Mouse (Mus musculus) kidney, embryonic 16.5 days (tissue): Measurements from ENCODE around the gene Shisa9. TPM values are rescaled to one million over a fixed set of nuclear protein-coding genes. Genes with fewer than 3 reads are reported as not detected.
A peak's percentile ranks its signal among the peaks of the same experiment; 100 is the strongest.

Source experiments
- ATAC-seq: fragments of 200-750 bp; cut with Nextera tagmentation; 2 replicates; pipeline ENCODE4 v1.8.0; 2017; ENCODE audit warnings: moderate TSS enrichment; ENCODE audit not compliant: low FRiP score, low TSS enrichment
- H3K27ac ChIP-seq: fragments of 300-500 bp; sonication (generic); 2 replicates; pipeline ENCODE4 v1.5.1; 2014; ENCODE audit warnings: low read length
- H3K27me3 ChIP-seq: fragments of 300-500 bp; sonication (generic); 2 replicates; pipeline ENCODE4 v1.6.1; 2014; ENCODE audit warnings: low read length, control low read depth, mixed read lengths; ENCODE audit not compliant: insufficient read depth
- H3K36me3 ChIP-seq: fragments of 300-500 bp; sonication (generic); 2 replicates; pipeline ENCODE4 v1.6.1; 2014; ENCODE audit warnings: low read length, control low read depth, mixed read lengths; ENCODE audit not compliant: insufficient read depth
- H3K4me1 ChIP-seq: fragments of 300-500 bp; sonication (generic); 2 replicates; pipeline ENCODE4 v1.6.1; 2014; ENCODE audit warnings: low read length, control low read depth, mixed read lengths; ENCODE audit not compliant: insufficient read depth
- H3K4me2 ChIP-seq: fragments of 300-500 bp; sonication (generic); replicated peaks from 2 replicates; pipeline ENCODE4 v1.6.1; 2014; ENCODE audit warnings: low read depth, low read length
- H3K4me3 ChIP-seq: fragments of 300-500 bp; sonication (generic); 2 replicates; pipeline ENCODE4 v1.5.1; 2014; ENCODE audit warnings: mild to moderate bottlenecking, low read length
- H3K9ac ChIP-seq: fragments of 300-500 bp; sonication (generic); replicated peaks from 2 replicates; pipeline ENCODE4 v1.6.1; 2014; ENCODE audit warnings: low read length
- H3K9me3 ChIP-seq: fragments of 300-500 bp; sonication (generic); 2 replicates; pipeline ENCODE4 v1.6.1; 2016; ENCODE audit warnings: low read length, control low read depth
- WGBS: fragments of 180-500 bp; shearing (Covaris S2); extraction: QIAGEN DNeasy Blood & Tissue Kit; methylation state at CpG from one replicate; pipeline ENCODE4 v1.1.7; 2014; 5-methylcytosine and 5-hydroxymethylcytosine counted together
- polyA plus RNA-seq: library from polyadenylated mRNA; unstranded; fragments of >200 nt; fragmentation: Nextera tagmentation; extraction: Ambion mirVana; gene quantifications from 2 replicates; pipeline ENCODE4 v1.2.1, GENCODE M21; 2015

The Shisa9 gene
- polyA plus RNA-seq, 1 experiment from 2014 or later: 0.34 TPM

DNA sequence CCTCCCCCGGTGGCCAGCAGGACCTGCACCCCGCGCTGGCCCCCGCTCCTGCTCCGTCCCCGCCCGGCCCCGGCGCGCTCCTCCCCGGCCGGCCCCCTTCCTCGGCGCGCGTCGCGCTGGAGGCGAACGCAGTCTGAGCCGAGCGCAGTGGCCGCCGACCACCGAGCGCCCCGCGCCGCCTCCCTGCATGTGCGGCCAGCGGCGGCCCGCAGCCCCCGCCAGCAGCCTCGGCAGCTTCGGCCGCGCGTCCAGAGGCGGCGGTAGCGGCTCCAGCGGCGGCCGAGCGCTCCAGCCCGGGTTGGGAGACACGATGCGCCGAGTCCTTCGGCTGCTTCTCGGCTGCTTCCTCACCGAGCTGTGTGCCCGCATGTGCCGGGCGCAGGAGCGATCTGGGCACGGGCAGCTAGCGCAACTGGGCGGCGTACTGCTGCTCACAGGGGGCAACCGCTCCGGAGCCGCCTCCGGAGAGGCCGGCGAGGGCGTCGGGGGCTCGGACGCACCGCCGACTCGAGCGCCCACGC, 418 bp downstream of the Shisa9 start:
- Histone ChIP-seq H3K27ac (no peak overlapping the region), H3K36me3 (no peaks in the 10 kb centered on the region), H3K27me3 (peaks cover 79% of the 10 kb centered on the region), H3K9ac (peak overlapping the region; percentile 56), H3K4me3 (peak overlapping the region; percentile 56), H3K9me3 (no peaks in the 10 kb centered on the region), H3K4me1 (peaks cover 13% of the 10 kb centered on the region; the same call in 1 of the 2 replicates), H3K4me2 (peak overlapping the region; percentile 97)
- WGBS: 1% methylated on average over 64 of the region's 76 CpGs
- ATAC-seq: peak; percentile 78

DNA sequence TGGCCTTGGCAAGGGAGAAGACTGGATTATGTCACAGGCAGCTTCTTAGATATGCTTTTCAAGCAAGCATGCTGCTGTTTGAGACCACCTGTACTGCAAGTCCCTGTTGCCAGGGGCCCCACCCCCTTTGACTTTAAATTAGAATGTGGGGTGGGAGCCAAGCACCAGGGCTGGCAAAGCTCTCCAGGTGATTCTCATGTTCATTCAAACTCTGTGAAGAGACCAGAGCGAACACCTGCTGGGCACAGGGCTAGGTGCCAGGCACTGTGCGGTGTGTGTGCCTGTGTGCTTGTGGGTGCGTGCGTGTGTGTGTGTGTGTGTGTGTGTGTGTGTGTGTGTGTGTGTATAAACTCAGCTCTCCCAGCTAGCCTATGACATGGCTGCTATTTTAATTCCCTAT, 3.1 kb downstream of the Shisa9 start:
- WGBS: 81% methylated on average over 4 of the region's 4 CpGs
- Histone ChIP-seq H3K9me3 (no peaks in the 10 kb centered on the region), H3K36me3 (no peaks in the 10 kb centered on the region), H3K27me3 (peaks cover 71% of the 10 kb centered on the region), H3K4me1 (peaks cover 13% of the 10 kb centered on the region; the same call in 1 of the 2 replicates), H3K4me2 (no peak overlapping the region), H3K27ac (no peak overlapping the region), H3K9ac (no peak overlapping the region), H3K4me3 (no peak overlapping the region)
- no peak for ATAC-seq

DNA sequence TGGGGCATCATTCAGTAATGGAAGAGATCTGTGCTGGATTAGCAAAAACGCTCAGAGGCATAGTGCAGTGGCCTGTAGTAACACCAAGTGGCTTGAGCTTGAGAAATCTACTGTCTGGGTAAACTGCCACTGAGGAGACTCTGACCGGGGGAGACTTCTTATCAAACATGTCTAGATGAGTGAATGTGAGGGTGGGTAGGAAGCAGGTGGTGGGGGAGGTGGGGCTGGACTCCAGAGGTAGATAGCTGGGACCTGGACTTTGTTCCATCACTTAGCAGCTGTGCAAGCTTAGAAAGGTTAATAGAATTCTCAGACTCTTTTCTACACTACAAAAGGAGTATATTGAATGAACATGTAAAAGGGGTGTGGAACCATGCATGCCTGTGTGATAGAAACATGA, 21.3 kb downstream of the Shisa9 start:
- 82% methylated on average over 2 of the region's 2 CpGs for WGBS
- Histone ChIP-seq H3K4me3 (no peak overlapping the region), H3K4me1 (no peaks in the 10 kb centered on the region), H3K9me3 (no peaks in the 10 kb centered on the region), H3K9ac (no peak overlapping the region), H3K4me2 (no peak overlapping the region), H3K27ac (no peak overlapping the region), H3K27me3 (no peaks in the 10 kb centered on the region), H3K36me3 (no peaks in the 10 kb centered on the region)
- no peak for ATAC-seq

DNA sequence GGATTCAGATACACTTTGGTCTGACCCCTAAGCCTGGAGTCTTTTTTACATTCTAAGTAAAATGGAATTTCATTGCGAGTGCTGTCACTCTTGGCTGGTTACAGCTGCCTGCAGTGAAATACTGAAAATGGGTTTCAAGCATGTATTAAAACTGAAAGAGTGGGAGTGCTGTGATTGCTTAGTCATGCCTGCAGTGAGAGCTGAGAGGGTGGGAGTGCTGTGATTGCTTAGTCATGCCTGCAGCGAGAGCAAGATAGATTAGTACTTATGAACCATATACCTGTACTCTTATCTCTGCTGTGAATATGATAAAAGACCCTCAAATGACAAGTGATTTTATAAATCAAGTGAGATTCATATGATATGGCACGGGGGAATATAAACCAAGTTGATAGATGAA, 26.2 kb downstream of the Shisa9 start:
- 68% methylated on average over 3 of the region's 3 CpGs for WGBS
- ATAC-seq: no peak
- H3K4me3 ChIP-seq: no peak overlapping the region

DNA sequence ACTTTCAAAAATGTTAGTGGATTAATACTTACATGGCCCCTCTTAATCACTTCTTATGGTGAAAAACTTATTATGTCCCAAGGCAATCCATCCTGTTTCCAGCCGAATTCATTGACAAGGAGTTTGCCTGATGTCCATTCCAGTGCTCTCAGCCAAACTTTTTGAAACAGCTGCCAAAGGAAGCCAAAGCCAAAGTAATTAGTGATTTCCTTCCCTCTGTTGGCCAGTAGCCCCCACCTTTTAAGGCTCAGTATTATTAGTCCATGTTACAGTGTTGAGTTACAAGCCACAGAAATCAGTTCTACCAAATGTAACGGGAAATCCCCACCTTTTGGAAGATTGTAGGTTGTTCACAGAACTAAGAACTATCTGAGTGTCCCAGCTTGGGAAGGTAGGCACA, 28.8 kb downstream of the Shisa9 start:
- no peaks in the 10 kb centered on the region for H3K36me3 ChIP-seq
- H3K27ac ChIP-seq: no peak overlapping the region
- H3K27me3 ChIP-seq: no peaks in the 10 kb centered on the region
- H3K9me3 ChIP-seq: no peaks in the 10 kb centered on the region
- no peak overlapping the region for H3K4me3 ChIP-seq
- WGBS: 79% methylated on average over 2 of the region's 2 CpGs
- no peak overlapping the region for H3K9ac ChIP-seq
- no peak for ATAC-seq
- no peak overlapping the region for H3K4me2 ChIP-seq
- H3K4me1 ChIP-seq: no peaks in the 10 kb centered on the region

More for the DNA sequence above, 26.2 kb downstream of the Shisa9 start:
- H3K4me2 ChIP-seq: no peak overlapping the region
- no peaks in the 10 kb centered on the region for H3K9me3 ChIP-seq
- H3K27ac ChIP-seq: no peak overlapping the region
- H3K4me1 ChIP-seq: no peaks in the 10 kb centered on the region
- no peaks in the 10 kb centered on the region for H3K27me3 ChIP-seq
- H3K9ac ChIP-seq: no peak overlapping the region
- no peaks in the 10 kb centered on the region for H3K36me3 ChIP-seq

DNA sequence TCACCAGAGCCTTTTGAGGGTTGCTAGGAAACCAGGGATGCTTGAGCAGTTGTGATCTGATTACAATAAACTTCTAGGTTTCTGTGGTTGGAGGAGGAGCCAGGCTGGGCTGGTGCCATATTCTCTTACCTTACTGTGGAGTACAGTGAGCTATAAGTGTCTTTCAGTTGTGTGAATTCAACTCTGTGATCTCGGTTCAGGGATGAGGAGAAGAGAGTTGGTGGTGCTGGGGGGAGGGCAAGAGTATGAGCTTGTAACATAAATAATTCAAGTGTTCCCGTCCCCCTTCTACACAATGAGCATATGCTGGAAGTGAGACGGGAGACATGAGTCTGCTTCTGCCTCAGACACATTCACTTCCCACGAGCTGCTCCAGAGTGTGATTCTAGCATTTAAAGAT, 30.6 kb downstream of the Shisa9 start:
- Histone ChIP-seq H3K9me3 (no peaks in the 10 kb centered on the region), H3K4me3 (no peak overlapping the region), H3K36me3 (no peaks in the 10 kb centered on the region), H3K27ac (no peak overlapping the region), H3K4me1 (no peaks in the 10 kb centered on the region), H3K4me2 (no peak overlapping the region), H3K27me3 (no peaks in the 10 kb centered on the region), H3K9ac (no peak overlapping the region)
- 61% methylated on average over 4 of the region's 4 CpGs for WGBS
- no peak for ATAC-seq

DNA sequence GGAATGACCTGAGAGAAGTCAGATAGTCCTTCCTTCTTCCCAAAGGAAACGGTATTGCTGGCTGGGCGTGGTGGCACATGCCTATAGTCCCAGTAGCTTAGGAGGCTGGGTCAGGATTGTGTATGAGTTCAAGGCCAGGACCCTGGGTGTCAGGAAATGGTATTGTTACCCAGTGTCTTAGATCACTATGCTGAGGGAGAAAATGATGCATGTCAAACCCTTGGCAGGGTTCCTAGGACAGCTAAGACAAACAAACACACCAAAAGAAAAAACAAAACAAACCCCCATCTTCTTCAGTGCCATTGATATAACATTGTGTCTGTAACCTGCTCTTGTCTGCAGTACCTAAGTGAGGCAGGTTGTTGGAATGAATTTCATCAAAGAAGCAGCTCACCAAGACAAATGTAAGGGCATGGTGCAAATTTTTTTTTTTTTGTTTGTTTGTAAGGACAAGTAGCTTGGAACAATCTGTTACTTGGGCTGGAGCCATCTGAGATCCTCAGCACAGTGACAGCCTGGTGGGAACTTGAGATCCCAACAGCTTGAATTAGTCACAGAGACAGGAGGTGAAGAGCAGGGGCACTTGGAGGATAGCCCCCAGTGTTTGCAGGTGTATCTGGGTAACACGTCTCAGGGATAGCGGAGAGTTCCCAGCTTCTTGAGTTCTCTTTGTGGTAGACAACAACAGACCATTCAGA, 34.2 kb downstream of the Shisa9 start:
- ATAC-seq: no peak
- no peaks in the 10 kb centered on the region for H3K4me1 ChIP-seq
- WGBS: 61% methylated on average over 4 of the region's 4 CpGs
- H3K27ac ChIP-seq: no peak overlapping the region
- H3K9me3 ChIP-seq: no peaks in the 10 kb centered on the region
- no peak overlapping the region for H3K9ac ChIP-seq
- H3K36me3 ChIP-seq: no peaks in the 10 kb centered on the region
- H3K4me2 ChIP-seq: no peak overlapping the region
- no peaks in the 10 kb centered on the region for H3K27me3 ChIP-seq
- H3K4me3 ChIP-seq: no peak overlapping the region

DNA sequence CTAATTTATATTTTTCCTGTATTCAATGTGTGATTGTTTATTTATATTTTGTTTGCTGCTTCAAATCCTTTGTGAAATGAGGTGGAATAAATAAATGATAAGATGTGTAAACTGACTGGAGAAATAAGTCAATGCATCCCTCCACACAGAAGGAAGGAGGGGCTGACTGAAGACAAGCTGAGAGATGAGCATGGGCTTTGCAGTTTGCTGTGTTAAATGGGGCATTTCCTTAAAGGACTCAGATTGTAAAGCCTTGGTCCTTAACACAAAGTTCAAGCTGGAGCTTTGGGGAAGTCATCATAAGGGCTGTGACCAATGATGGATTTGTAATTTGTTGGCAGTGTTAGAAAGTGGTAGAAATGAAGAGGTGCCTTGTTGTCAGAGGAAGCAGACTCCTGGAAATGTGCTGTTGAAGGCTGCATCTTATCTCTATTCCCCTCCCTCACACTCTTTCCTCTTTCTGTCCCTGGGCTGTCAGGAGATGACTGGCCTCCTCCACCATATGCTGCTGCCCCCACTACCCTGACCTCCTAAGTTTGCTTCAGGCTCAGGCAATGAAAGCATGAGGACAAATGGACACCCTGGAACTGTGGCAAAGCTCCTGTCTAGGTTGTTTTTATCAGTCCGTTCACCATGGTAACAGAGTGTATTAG, 36.3 kb downstream of the Shisa9 start:
- H3K9me3 ChIP-seq: no peaks in the 10 kb centered on the region
- no peaks in the 10 kb centered on the region for H3K36me3 ChIP-seq
- no peak overlapping the region for H3K4me2 ChIP-seq
- H3K27ac ChIP-seq: no peak overlapping the region
- no peak overlapping the region for H3K9ac ChIP-seq
- 77% methylated on average over 1 of the region's 1 CpGs for WGBS
- no peak overlapping the region for H3K4me3 ChIP-seq
- H3K27me3 ChIP-seq: no peaks in the 10 kb centered on the region
- H3K4me1 ChIP-seq: no peaks in the 10 kb centered on the region
- no peak for ATAC-seq

DNA sequence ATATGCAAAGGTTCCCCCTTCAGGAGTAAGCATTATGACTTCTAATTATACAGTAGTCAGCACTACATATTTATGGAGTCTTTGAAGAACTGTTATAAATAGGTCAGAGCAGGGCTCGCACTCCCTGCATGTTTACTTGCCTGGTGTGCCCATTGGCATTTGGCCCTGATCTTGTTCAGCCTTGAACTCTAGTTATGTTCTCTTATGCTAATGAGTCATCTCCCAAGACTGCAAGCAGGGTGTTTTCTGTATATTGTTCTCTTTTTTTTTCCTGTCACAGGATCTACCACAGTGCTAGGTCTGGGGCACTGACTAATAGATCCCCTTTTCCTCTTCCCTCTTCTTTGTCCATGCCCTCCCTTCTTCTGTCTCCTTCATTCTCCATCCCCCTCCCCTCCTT, 48.5 kb downstream of the Shisa9 start:
- WGBS: 83% methylated on average over 1 of the region's 1 CpGs
- Histone ChIP-seq H3K9ac (no peak overlapping the region), H3K36me3 (no peaks in the 10 kb centered on the region), H3K27ac (no peak overlapping the region), H3K4me1 (no peaks in the 10 kb centered on the region), H3K9me3 (no peaks in the 10 kb centered on the region), H3K4me3 (no peak overlapping the region), H3K27me3 (no peaks in the 10 kb centered on the region), H3K4me2 (no peak overlapping the region)
- no peak for ATAC-seq

DNA sequence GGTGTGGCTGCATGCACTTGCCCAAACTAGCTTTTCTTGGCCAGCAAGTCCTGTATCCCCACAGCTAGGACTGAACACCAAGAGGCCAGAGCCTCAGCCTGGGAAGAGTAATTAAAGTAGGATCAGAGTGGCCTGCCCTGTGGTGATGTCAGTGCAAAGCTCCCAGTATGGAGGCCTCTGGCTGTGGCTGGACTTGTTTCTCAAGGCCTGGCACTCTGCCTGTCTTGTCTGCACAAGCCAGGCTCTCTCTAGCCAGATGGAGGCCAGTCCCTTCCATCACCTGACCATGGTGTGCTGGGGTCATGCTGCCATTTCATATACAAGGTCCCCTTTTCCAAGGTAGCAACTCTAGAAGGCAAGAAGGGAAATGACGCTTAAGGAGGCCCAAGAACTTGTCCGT, 51.0 kb downstream of the Shisa9 start:
- no peaks in the 10 kb centered on the region for H3K9me3 ChIP-seq
- H3K27me3 ChIP-seq: no peaks in the 10 kb centered on the region
- H3K27ac ChIP-seq: no peak overlapping the region
- H3K4me3 ChIP-seq: no peak overlapping the region
- ATAC-seq: no peak
- H3K36me3 ChIP-seq: no peaks in the 10 kb centered on the region
- no peaks in the 10 kb centered on the region for H3K4me1 ChIP-seq
- no peak overlapping the region for H3K9ac ChIP-seq
- WGBS: 76% methylated on average over 2 of the region's 2 CpGs
- no peak overlapping the region for H3K4me2 ChIP-seq
